Comparison of ENCODE assay signal across 8 mouse cellular contexts in the genomic region with DNA sequence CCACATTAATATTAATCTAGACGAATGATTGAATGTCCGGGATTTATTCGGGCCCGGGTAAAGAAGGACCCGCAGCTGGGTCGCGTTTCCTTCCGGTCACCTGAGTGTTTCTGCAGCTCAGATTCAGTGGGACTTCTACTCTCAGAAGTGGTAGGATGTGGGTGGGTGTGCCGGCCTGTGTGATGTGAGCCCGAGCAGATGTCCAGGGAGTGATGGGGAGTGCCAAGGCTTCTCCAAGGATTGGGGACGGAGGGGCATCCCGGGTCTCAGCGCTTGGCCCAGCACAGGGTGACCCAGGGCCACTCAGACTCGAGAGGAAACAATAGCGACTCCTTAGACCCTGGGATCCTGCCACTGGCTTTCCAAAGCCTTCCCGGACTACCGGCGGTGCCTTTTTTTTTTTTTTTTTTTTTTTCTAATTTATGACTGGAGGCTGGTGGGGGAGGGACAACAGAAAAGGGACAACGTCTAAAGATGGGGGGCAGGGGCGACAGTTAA. TPM values are rescaled to one million over a fixed set of nuclear protein-coding genes. Genes with fewer than 3 reads are reported as not detected.
A peak's percentile ranks its signal among the peaks of the same experiment; 100 is the strongest.
DNase-seq lines count a peak whose midpoint lies in the region; ATAC-seq and TF ChIP-seq lines count a peak whose summit lies in the region.

A gene (plus strand): TSS at position 497 of the 498 bp plus-strand sequence.

- peak within 1 kb of the TSS; percentile 61 for H3K9ac ChIP-seq in embryonic facial prominence, embryonic 11.5 days (replicated peaks; ENCODE audit: low read length)
- peak within 1 kb of the TSS; percentile 90 for H3K9ac ChIP-seq in hindbrain, embryonic 16.5 days (ENCODE audit: low read depth, low read length)
- H3K9ac ChIP-seq in liver, embryonic 13.5 days: no peak within 1 kb of the TSS

- no peak; the same call in 1 of the 2 replicates for ATAC-seq in embryonic facial prominence, embryonic 11.5 days (replicated peaks; ENCODE audit: insufficient number of reproducible peaks, low FRiP score, low TSS enrichment, low read depth)
- ATAC-seq in hindbrain, embryonic 16.5 days: peak; percentile 46
- no peak for ATAC-seq in liver, embryonic 13.5 days (ENCODE audit: low read depth)

- H3K4me3 ChIP-seq in spleen, adult 2 months (ENCODE audit: extremely low read depth, insufficient read depth, insufficient read length): peak within 1 kb of the TSS; percentile 14; the same call in 1 of the 2 replicates
- H3K4me3 ChIP-seq in embryonic facial prominence, embryonic 11.5 days (ENCODE audit: low read depth, low read length): peak within 1 kb of the TSS; percentile 65
- peak within 1 kb of the TSS; percentile 74 for H3K4me3 ChIP-seq in hindbrain, embryonic 16.5 days (ENCODE audit: low read length)
- peak within 1 kb of the TSS; percentile 52 for H3K4me3 ChIP-seq in liver, embryonic 13.5 days (replicated peaks)

- TF ChIP-seq POLR2A in spleen, adult 2 months (IDR thresholded peaks at IDR 0.05; ENCODE audit: low read depth, low read length): no peak

- no peaks in the 10 kb centered on the region for H3K36me3 ChIP-seq in spleen, adult 2 months (ENCODE audit: control insufficient read depth, insufficient read depth, low read length)
- H3K36me3 ChIP-seq in embryonic facial prominence, embryonic 11.5 days (replicated peaks; ENCODE audit: control insufficient read depth, insufficient read depth, low read depth, low read length): no peaks in the 10 kb centered on the region
- no peaks in the 10 kb centered on the region for H3K36me3 ChIP-seq in hindbrain, embryonic 16.5 days (ENCODE audit: control insufficient read depth, insufficient read depth, low read length)
- H3K36me3 ChIP-seq in liver, embryonic 13.5 days: no peaks in the 10 kb centered on the region

- H3K4me2 ChIP-seq in embryonic facial prominence, embryonic 11.5 days (ENCODE audit: low read depth, low read length): peak within 1 kb of the TSS; percentile 98
- H3K4me2 ChIP-seq in hindbrain, embryonic 16.5 days (ENCODE audit: low read length): peak within 1 kb of the TSS; percentile 93
- peak within 1 kb of the TSS; percentile 67 for H3K4me2 ChIP-seq in liver, embryonic 13.5 days

- DNase-seq in spleen, adult 2 months (ENCODE audit: low read depth in 1 of 2, low spot score in 2 of 2): no peak
- no peak for DNase-seq in spleen, postnatal 36 days (ENCODE audit: low spot score in 2 of 2)
- no peak for DNase-seq in embryonic facial prominence, embryonic 11.5 days (ENCODE audit: low spot score)
- no peak for DNase-seq in liver, embryonic 13.5 days
- DNase-seq in right cerebral cortex, adult 2 months (ENCODE audit: low spot score in 2 of 2): peak; percentile 67 to 71
- no peak for DNase-seq in adipocyte (ENCODE audit: low spot score)
- DNase-seq in spleen, postnatal 14 days (ENCODE audit: low spot score in 2 of 2): no peak

- 2% methylated on average over 20 of the region's 20 CpGs for WGBS in spleen, adult 2 months
- under 1% methylated on average over 20 of the region's 20 CpGs for WGBS in embryonic facial prominence, embryonic 11.5 days
- WGBS in hindbrain, embryonic 16.5 days: under 1% methylated on average over 20 of the region's 20 CpGs
- 2% methylated on average over 20 of the region's 20 CpGs for WGBS in liver, embryonic 13.5 days (ENCODE audit: insufficient replicate concordance)

- no peak within 1 kb of the TSS for H3K27ac ChIP-seq in spleen, adult 2 months (ENCODE audit: insufficient read depth, low read length)
- no peak within 1 kb of the TSS; the same call in 1 of the 2 replicates for H3K27ac ChIP-seq in embryonic facial prominence, embryonic 11.5 days (replicated peaks; ENCODE audit: low read depth, low read length)
- H3K27ac ChIP-seq in hindbrain, embryonic 16.5 days (ENCODE audit: low read depth, low read length): peak within 1 kb of the TSS; percentile 94
- no peak within 1 kb of the TSS for H3K27ac ChIP-seq in liver, embryonic 13.5 days

- no peak for TF ChIP-seq CTCF in spleen, adult 2 months (IDR thresholded peaks at IDR 0.05; ENCODE audit: extremely low read depth, insufficient read depth, insufficient read length, insufficient replicate concordance)

- H3K4me1 ChIP-seq in spleen, adult 2 months (ENCODE audit: control insufficient read depth, insufficient read depth, insufficient read length): peaks cover 5% of the 10 kb centered on the region; the same call in 1 of the 2 replicates
- no peaks in the 10 kb centered on the region; the same call in 1 of the 2 replicates for H3K4me1 ChIP-seq in embryonic facial prominence, embryonic 11.5 days (ENCODE audit: control insufficient read depth, insufficient read depth, low read length)
- H3K4me1 ChIP-seq in hindbrain, embryonic 16.5 days (ENCODE audit: control insufficient read depth, insufficient read depth, low read depth, low read length): peaks cover 28% of the 10 kb centered on the region
- H3K4me1 ChIP-seq in liver, embryonic 13.5 days (replicated peaks): 0 out of 2 replicates have a peak, but pooled peaks cover 3% of the 10 kb centered on the region

- peaks cover 14% of the 10 kb centered on the region for H3K27me3 ChIP-seq in spleen, adult 2 months (ENCODE audit: control insufficient read depth, insufficient read depth, low read length)
- H3K27me3 ChIP-seq in embryonic facial prominence, embryonic 11.5 days (ENCODE audit: control insufficient read depth, insufficient read depth, low read length): peaks cover 21% of the 10 kb centered on the region; the same call in 1 of the 2 replicates
- no peaks in the 10 kb centered on the region for H3K27me3 ChIP-seq in hindbrain, embryonic 16.5 days (replicated peaks; ENCODE audit: control insufficient read depth, insufficient read depth, low read length)
- H3K27me3 ChIP-seq in liver, embryonic 13.5 days: peaks cover 63% of the 10 kb centered on the region

- H3K9me3 ChIP-seq in embryonic facial prominence, embryonic 11.5 days (replicated peaks; ENCODE audit: control insufficient read depth, low read length): no peaks in the 10 kb centered on the region
- no peaks in the 10 kb centered on the region for H3K9me3 ChIP-seq in hindbrain, embryonic 16.5 days (ENCODE audit: control insufficient read depth, low read length)
- H3K9me3 ChIP-seq in liver, embryonic 13.5 days (replicated peaks): no peaks in the 10 kb centered on the region

RNA-seq across cellular contexts. Expression of the gene that starts here (rescaled TPM):
- polyA plus RNA-seq in spleen, adult 2 months (2012; rRNA removed): 2.5 and 3.1 TPM in 2 replicates
- polyA plus RNA-seq in embryonic facial prominence, embryonic 11.5 days (2014; fragmentation: Nextera tagmentation; extraction: Ambion mirVana): 0.97 and 1.4 TPM in 2 replicates
- 16.2 and 18.3 TPM in 2 replicates for polyA plus RNA-seq in hindbrain, embryonic 16.5 days (2015; fragmentation: Nextera tagmentation; extraction: Ambion mirVana)
- 0.38 and 0.41 TPM in 2 replicates for polyA plus RNA-seq in liver, embryonic 13.5 days (2015; fragmentation: Nextera tagmentation; extraction: Ambion mirVana)

Comparison
In these comparisons a context has a peak if more than half of its experiments do, and no peak if none do; other contexts are left out.
1. DNase-seq: peak in right cerebral cortex, adult 2 months (2 of 2); none in spleen, adult 2 months (0 of 2), spleen, postnatal 36 days (0 of 2), embryonic facial prominence, embryonic 11.5 days (single experiment), liver, embryonic 13.5 days (single experiment), adipocyte (single experiment) and spleen, postnatal 14 days (0 of 2).
2. H3K4me3 ChIP-seq: peak in every context shown above with its lines; median percentile 74 in hindbrain, embryonic 16.5 days; 65 in embryonic facial prominence, embryonic 11.5 days; 52 in liver, embryonic 13.5 days; 14 in spleen, adult 2 months.
3. Peak in every context shown above with its lines, with median percentiles within 50 percentile points of each other: H3K4me2 ChIP-seq.